Mouse (Mus musculus) MEL (cell line): ENCODE measurements around the gene Arhgap44. TPM values are rescaled to one million over a fixed set of nuclear protein-coding genes. Genes with fewer than 3 reads are reported as not detected.

ENCODE experiments used
- DNase-seq: peaks from one replicate; pipeline ENCODE4 v3.0.0; 2011; ENCODE audit warnings: low read depth, low spot score
- H3K27ac ChIP-seq: 2 replicates; pipeline ENCODE4 v1.5.1; 2012; ENCODE audit warnings: low read depth, mild to moderate bottlenecking, control low read depth, low read length, moderate library complexity; ENCODE audit not compliant: control insufficient read depth
- H3K27me3 ChIP-seq, 2 experiments: fragments of 150-350 bp in 1 of 2; sonication (generic) in 1 of 2; 2 replicates each; pipeline ENCODE4 v1.6.1; 2012; ENCODE audit warnings: low read length in 2 of 2, mild to moderate bottlenecking in 2 of 2, improper control_type of control experiment in 1 of 2, moderate library complexity in 1 of 2; ENCODE audit not compliant: insufficient read depth in 2 of 2, control insufficient read depth in 1 of 2
- H3K36me3 ChIP-seq, 2 experiments: 2 replicates each; pipeline ENCODE4 v1.6.1; 2012 to 2014; ENCODE audit warnings: low read length in 2 of 2, improper control_type of control experiment in 1 of 2, inconsistent platforms in 1 of 2, mild to moderate bottlenecking in 1 of 2; ENCODE audit not compliant: insufficient read depth in 2 of 2, control insufficient read depth in 1 of 2
- H3K4me1 ChIP-seq, 2 experiments: fragments of 150-350 bp in 1 of 2; sonication (generic) in 1 of 2; 2 replicates each; pipeline ENCODE4 v1.6.1; 2012; ENCODE audit warnings: low read length in 2 of 2, improper control_type of control experiment in 1 of 2, mild to moderate bottlenecking in 1 of 2; ENCODE audit not compliant: insufficient read depth in 2 of 2, control insufficient read depth in 1 of 2
- H3K4me3 ChIP-seq, 2 experiments: fragments of 150-350 bp in 1 of 2; sonication (generic) in 1 of 2; 2 replicates each; pipeline ENCODE4 v1.5.1; 2012; ENCODE audit warnings: low read depth in 2 of 2, low read length in 2 of 2, mild to moderate bottlenecking in 2 of 2, moderate library complexity in 2 of 2, control low read depth in 1 of 2, improper control_type of control experiment in 1 of 2; ENCODE audit not compliant: control insufficient read depth in 1 of 2, insufficient read depth in 1 of 2
- H3K79me2 ChIP-seq: 2 replicates; pipeline ENCODE4 v1.6.1; 2012; ENCODE audit warnings: mild to moderate bottlenecking, low read length, moderate library complexity; ENCODE audit not compliant: control insufficient read depth, poor library complexity, insufficient read depth
- H3K9ac ChIP-seq: 2 replicates; pipeline ENCODE4 v1.6.1; 2012; ENCODE audit warnings: low read depth, mild to moderate bottlenecking, control low read depth, low read length, moderate library complexity; ENCODE audit not compliant: control insufficient read depth, poor library complexity, severe bottlenecking
- H3K9me3 ChIP-seq: fragments of 150-350 bp; sonication (generic); replicated peaks from 2 replicates; pipeline ENCODE4 v1.6.1; 2012; ENCODE audit warnings: mild to moderate bottlenecking, low read length, improper control_type of control experiment, moderate library complexity; ENCODE audit not compliant: insufficient read depth
- CTCF ChIP-seq, 3 experiments: IDR thresholded peaks in 2 of 3; conservative IDR thresholded peaks in 1 of 3; 2 replicates each; pipeline ENCODE4 v1.5.1; 2011 to 2012; ENCODE audit warnings: low read length in 3 of 3, low read depth in 2 of 3, mild to moderate bottlenecking in 2 of 3, improper control_type of control experiment in 1 of 3, inconsistent platforms in 1 of 3, mixed read lengths in 1 of 3, moderate library complexity in 1 of 3; ENCODE audit not compliant: control insufficient read depth in 1 of 3, insufficient read depth in 1 of 3, poor library complexity in 1 of 3, severe bottlenecking in 1 of 3
- E2F4 ChIP-seq: IDR thresholded peaks from 2 replicates; pipeline ENCODE4 v1.6.1; 2011; ENCODE audit warnings: low read depth, low read length, improper control_type of control experiment, borderline replicate concordance
- ETS1 ChIP-seq: IDR thresholded peaks from 2 replicates; pipeline ENCODE4 v1.6.1; 2012; ENCODE audit warnings: low read depth, mild to moderate bottlenecking, inconsistent platforms, low read length, improper control_type of control experiment, moderate library complexity
- GATA1 ChIP-seq: IDR thresholded peaks from 2 replicates; pipeline ENCODE4 v1.6.1; 2011; ENCODE audit warnings: low read depth, low read length, improper control_type of control experiment
- JUND ChIP-seq: IDR thresholded peaks from 2 replicates; pipeline ENCODE4 v1.6.1; 2011; ENCODE audit warnings: low read depth, mild to moderate bottlenecking, improper control_type of control experiment, low read length
- MAZ ChIP-seq: IDR thresholded peaks from 2 replicates; pipeline ENCODE4 v1.6.1; 2012; ENCODE audit warnings: low read depth, mild to moderate bottlenecking, inconsistent platforms, low read length, improper control_type of control experiment
- MEF2A ChIP-seq: IDR thresholded peaks from 2 replicates; pipeline ENCODE4 v1.6.1; 2014; ENCODE audit warnings: low read depth, mild to moderate bottlenecking, inconsistent platforms, low read length, improper control_type of control experiment; ENCODE audit not compliant: poor library complexity, insufficient replicate concordance, severe bottlenecking; ENCODE audit errors: extremely low read depth
- MXI1 ChIP-seq: IDR thresholded peaks from 2 replicates; pipeline ENCODE4 v1.6.1; 2011; ENCODE audit warnings: mild to moderate bottlenecking, low read depth, low read length, improper control_type of control experiment
- MYB ChIP-seq: IDR thresholded peaks from 2 replicates; pipeline ENCODE4 v1.6.1; 2011; ENCODE audit warnings: mild to moderate bottlenecking, low read depth, low read length, improper control_type of control experiment
- NELFE ChIP-seq: IDR thresholded peaks from 2 replicates; pipeline ENCODE4 v1.6.1; 2011; ENCODE audit warnings: low read depth, low read length, improper control_type of control experiment
- NRF1 ChIP-seq: IDR thresholded peaks from 2 replicates; pipeline ENCODE4 v1.6.1; 2014; ENCODE audit warnings: low read depth, mild to moderate bottlenecking, inconsistent platforms, low read length, improper control_type of control experiment, moderate library complexity; ENCODE audit not compliant: poor library complexity, insufficient read depth, severe bottlenecking
- POLR2A ChIP-seq, 2 experiments: IDR thresholded peaks; 2 replicates each; pipeline ENCODE4 v1.6.1; 2011 to 2012; ENCODE audit warnings: low read length in 2 of 2, mild to moderate bottlenecking in 2 of 2, control low read depth in 1 of 2, improper control_type of control experiment in 1 of 2, low read depth in 1 of 2, moderate library complexity in 1 of 2; ENCODE audit not compliant: control insufficient read depth in 1 of 2, insufficient read depth in 1 of 2, poor library complexity in 1 of 2
- POLR2AphosphoS2 ChIP-seq: IDR thresholded peaks from 2 replicates; pipeline ENCODE4 v1.6.1; 2011; ENCODE audit warnings: low read length, improper control_type of control experiment
- POLR2AphosphoS5 ChIP-seq: IDR thresholded peaks from 2 replicates; pipeline ENCODE4 v1.6.1; 2012; ENCODE audit warnings: low read depth, borderline replicate concordance, mild to moderate bottlenecking, inconsistent platforms, low read length, moderate library complexity, mixed read lengths
- RAD21 ChIP-seq: IDR thresholded peaks from 2 replicates; pipeline ENCODE4 v1.6.1; 2011; ENCODE audit warnings: mild to moderate bottlenecking, low read depth, low read length, improper control_type of control experiment
- RCOR1 ChIP-seq: IDR thresholded peaks from 2 replicates; pipeline ENCODE4 v1.6.1; 2012; ENCODE audit warnings: low read depth, mild to moderate bottlenecking, inconsistent platforms, low read length, improper control_type of control experiment
- TAL1 ChIP-seq: IDR thresholded peaks from 2 replicates; pipeline ENCODE4 v1.6.1; 2012; ENCODE audit warnings: mild to moderate bottlenecking, inconsistent platforms, low read length, moderate library complexity, mixed read lengths
- TCF12 ChIP-seq: IDR thresholded peaks from 2 replicates; pipeline ENCODE4 v1.6.1; 2014; ENCODE audit warnings: low read depth, mild to moderate bottlenecking, inconsistent platforms, low read length, improper control_type of control experiment, moderate library complexity
- UBTF ChIP-seq: IDR thresholded peaks from 2 replicates; pipeline ENCODE4 v1.6.1; 2012; ENCODE audit warnings: low read depth, mild to moderate bottlenecking, inconsistent platforms, low read length, improper control_type of control experiment, moderate library complexity, borderline replicate concordance; ENCODE audit not compliant: insufficient read depth
- USF1 ChIP-seq: IDR thresholded peaks from 2 replicates; pipeline ENCODE4 v1.6.1; 2014; ENCODE audit warnings: low read depth, mild to moderate bottlenecking, inconsistent platforms, low read length, improper control_type of control experiment, moderate library complexity
- USF2 ChIP-seq, 2 experiments: IDR thresholded peaks; 2 replicates each; pipeline ENCODE4 v1.6.1; 2011 to 2012; ENCODE audit warnings: improper control_type of control experiment in 2 of 2, low read length in 2 of 2, borderline replicate concordance in 1 of 2, inconsistent platforms in 1 of 2, low read depth in 1 of 2, mild to moderate bottlenecking in 1 of 2; ENCODE audit not compliant: insufficient read depth in 1 of 2
- ZC3H11A ChIP-seq: IDR thresholded peaks from 2 replicates; pipeline ENCODE4 v1.6.1; 2012; ENCODE audit warnings: low read depth, mild to moderate bottlenecking, inconsistent platforms, low read length, improper control_type of control experiment
- ZNF384 ChIP-seq: IDR thresholded peaks from 2 replicates; pipeline ENCODE4 v1.6.1; 2012; ENCODE audit warnings: low read depth, mild to moderate bottlenecking, inconsistent platforms, low read length, improper control_type of control experiment
- polyA plus RNA-seq, 2 experiments: library from polyadenylated mRNA; stranded (reverse) in 1 of 2; unstranded in 1 of 2; fragments of >175 nt in 1 of 2; fragments of >200 nt in 1 of 2; gene quantifications; 2 replicates each; pipeline versions ENCODE4 v1.2.1 to v1.2.4; 2012; ENCODE audit warnings: low replicate concordance in 2 of 2, low read depth in 1 of 2; ENCODE audit not compliant: insufficient read length in 2 of 2, insufficient read depth in 1 of 2, missing spikeins in 1 of 2
- total RNA-seq: library from RNA; depleted of rRNA; stranded (reverse); fragments of 300-350 nt; gene quantifications from 2 replicates; pipeline ENCODE4 v1.2.3, GENCODE M21; 2012

Gene Arhgap44
- total and polyA plus RNA-seq, 3 experiments, result 0.08 TPM; not detected in 2

DNA sequence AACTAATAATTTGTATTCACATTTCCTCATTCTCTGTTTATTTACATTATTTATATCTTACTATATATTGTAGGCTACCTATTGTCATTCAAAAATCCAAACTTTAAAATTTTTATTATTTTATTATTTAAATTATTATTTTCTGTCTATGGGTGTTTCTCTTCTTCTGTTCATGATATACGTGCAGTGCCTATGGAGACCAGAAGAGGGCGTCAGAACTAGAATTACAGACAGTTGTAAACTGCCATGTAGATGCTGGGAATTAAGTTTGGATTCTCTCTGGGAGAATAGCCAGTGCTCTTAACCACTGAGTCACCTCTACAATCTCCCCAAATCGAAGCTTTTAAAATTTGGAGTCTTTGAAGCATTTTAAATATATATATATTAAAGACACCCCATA, 101.3 kb downstream of the Arhgap44 start:
- Histone ChIP-seq H3K9ac (no peak overlapping the region), H3K4me3 (no peak overlapping the region), H3K27me3 (no peaks in the 10 kb centered on the region), H3K4me1 (no peaks in the 10 kb centered on the region), H3K79me2 (no peaks in the 10 kb centered on the region), H3K27ac (no peak overlapping the region), H3K9me3 (no peaks in the 10 kb centered on the region), H3K36me3 (no peaks in the 10 kb centered on the region)
- no peak for DNase-seq
- TF ChIP-seq CTCF (IDR thresholded peaks at IDR 0.05 in 2 of 3, conservative IDR thresholded peaks at IDR 0.05 in 1 of 3; ENCODE audit: control insufficient read depth in 1 of 3, insufficient read depth in 1 of 3, low read depth in 2 of 3, low read length in 3 of 3, poor library complexity in 1 of 3, severe bottlenecking in 1 of 3), result peak in 1 of 3 experiments; percentile 6; a peak in 1 of 6 replicates
- TF ChIP-seq MXI1, result no peak

DNA sequence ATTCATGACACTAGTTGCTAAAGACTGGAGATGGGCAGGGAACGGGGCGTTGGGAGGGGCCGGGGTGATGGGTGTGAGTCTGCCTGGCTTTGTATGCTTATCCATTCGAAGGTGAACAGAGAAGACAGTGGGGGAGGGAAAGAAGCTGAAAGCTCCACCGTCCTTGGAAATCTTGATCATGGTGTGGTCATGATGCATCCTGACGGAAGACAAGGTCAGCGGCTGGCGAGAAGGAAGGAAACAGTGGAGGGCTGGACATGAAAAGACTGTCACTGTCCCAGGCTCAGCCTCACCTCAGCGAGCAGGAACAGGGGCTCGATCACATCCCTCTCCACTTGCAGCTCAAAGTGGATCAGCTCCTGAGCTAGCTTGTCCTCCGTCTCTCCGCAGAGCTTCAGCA, 103.2 kb downstream of the Arhgap44 start:
- H3K4me1 ChIP-seq, result no peaks in the 10 kb centered on the region
- H3K36me3 ChIP-seq, result no peaks in the 10 kb centered on the region
- no peaks in the 10 kb centered on the region for H3K9me3 ChIP-seq
- no peak overlapping the region for H3K27ac ChIP-seq
- TF ChIP-seq JUND (no peak), CTCF (IDR thresholded peaks at IDR 0.05 in 2 of 3, conservative IDR thresholded peaks at IDR 0.05 in 1 of 3; ENCODE audit: control insufficient read depth in 1 of 3, insufficient read depth in 1 of 3, low read depth in 2 of 3, low read length in 3 of 3, poor library complexity in 1 of 3, severe bottlenecking in 1 of 3) (no peak), RCOR1 (no peak), POLR2AphosphoS5 (no peak), POLR2A (IDR thresholded peaks at IDR 0.05; ENCODE audit: control insufficient read depth in 1 of 2, insufficient read depth in 1 of 2, low read depth in 1 of 2, low read length in 2 of 2, poor library complexity in 1 of 2) (no peak), UBTF (no peak), MAZ (no peak), ZC3H11A (no peak), POLR2AphosphoS2 (no peak), RAD21 (no peak), USF2 (IDR thresholded peaks at IDR 0.05; ENCODE audit: borderline replicate concordance in 1 of 2, insufficient read depth in 1 of 2, low read depth in 1 of 2, low read length in 2 of 2) (no peak), TCF12 (no peak), MXI1 (no peak)
- no peak overlapping the region for H3K9ac ChIP-seq
- no peak for DNase-seq
- no peaks in the 10 kb centered on the region; a peak in 1 of 4 replicates for H3K27me3 ChIP-seq
- H3K79me2 ChIP-seq, result no peaks in the 10 kb centered on the region
- no peak overlapping the region for H3K4me3 ChIP-seq

DNA sequence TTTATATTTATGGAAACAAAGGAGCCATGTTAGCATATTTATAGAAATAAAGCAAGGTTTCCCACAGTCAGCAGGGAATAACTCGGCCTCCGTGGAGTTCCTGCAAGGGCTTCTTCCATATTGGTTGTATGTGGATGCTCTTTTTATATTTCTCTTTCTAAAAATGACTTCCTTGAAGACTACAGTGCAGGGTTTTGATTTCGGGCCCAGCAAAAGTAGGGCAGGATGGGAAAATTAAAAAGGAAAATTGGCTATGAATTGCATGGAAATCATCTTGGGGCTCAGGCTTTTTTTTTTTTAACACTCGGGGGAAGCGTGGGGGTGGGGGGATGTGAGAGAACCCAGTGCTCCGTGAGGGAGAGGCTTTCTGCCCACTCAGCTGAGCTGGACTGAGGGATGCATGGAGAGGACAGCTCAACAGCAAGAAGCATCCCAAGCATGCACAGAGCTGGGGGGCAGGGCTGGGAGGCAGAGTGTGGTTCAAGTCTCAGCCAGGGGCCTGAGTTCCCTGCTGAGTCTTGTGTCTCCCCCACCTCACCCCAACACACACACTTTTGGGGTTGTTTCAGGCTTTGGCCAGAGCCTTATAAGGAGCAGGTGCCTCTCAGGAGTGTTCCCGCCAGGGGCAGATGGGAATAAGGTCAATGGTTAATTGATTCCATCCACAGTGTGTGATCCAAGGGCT, 104.4 kb downstream of the Arhgap44 start:
- H3K79me2 ChIP-seq, result no peaks in the 10 kb centered on the region
- TF ChIP-seq RAD21 (no peak), E2F4 (no peak), NRF1 (no peak), GATA1 (no peak), MYB (no peak), ETS1 (no peak), JUND (no peak), NELFE (no peak), ZNF384 (no peak), TAL1 (no peak), MAZ (no peak), POLR2AphosphoS5 (no peak), MEF2A (no peak), USF1 (no peak), MXI1 (no peak), USF2 (IDR thresholded peaks at IDR 0.05; ENCODE audit: borderline replicate concordance in 1 of 2, insufficient read depth in 1 of 2, low read depth in 1 of 2, low read length in 2 of 2) (no peak), POLR2A (IDR thresholded peaks at IDR 0.05; ENCODE audit: control insufficient read depth in 1 of 2, insufficient read depth in 1 of 2, low read depth in 1 of 2, low read length in 2 of 2, poor library complexity in 1 of 2) (no peak)

More for the DNA sequence above, 104.4 kb downstream of the Arhgap44 start:
- no peaks in the 10 kb centered on the region for H3K36me3 ChIP-seq
- no peak overlapping the region for H3K27ac ChIP-seq
- DNase-seq, result no peak
- no peak overlapping the region for H3K9ac ChIP-seq
- no peaks in the 10 kb centered on the region; a peak in 1 of 4 replicates for H3K27me3 ChIP-seq
- no peaks in the 10 kb centered on the region for H3K9me3 ChIP-seq
- H3K4me3 ChIP-seq, result no peak overlapping the region
- no peaks in the 10 kb centered on the region for H3K4me1 ChIP-seq
